Mouse (Mus musculus) embryo, embryonic 10 days (tissue): Measurements from ENCODE around the gene Raly.

Source experiments
- DNase-seq: peaks from one replicate; pipeline ENCODE4 v3.0.0-alpha.2; 2015; ENCODE audit warnings: low spot score

The Raly gene

GRCm38 (mm10) chr2:154782856-154783650 lies 7.8 kb upstream of the Raly start:
- no peak for DNase-seq

GRCm38 (mm10) chr2:154785284-154785683 lies 5.6 kb upstream of the Raly start:
- no peak for DNase-seq

- no peak for DNase-seq
Observed at GRCm38 (mm10) chr2:154786187-154786586, 4.7 kb upstream of the Raly start.

GRCm38 (mm10) chr2:154786776-154787175 lies 4.1 kb upstream of the Raly start:
- DNase-seq: no peak

- no peak for DNase-seq
Observed at GRCm38 (mm10) chr2:154789381-154789780, 1.5 kb upstream of the Raly start.

- no peak for DNase-seq
Observed at GRCm38 (mm10) chr2:154789977-154790655, 780 bp upstream of the Raly start.

- DNase-seq: peak; percentile 73
Observed at GRCm38 (mm10) chr2:154791661-154792642, 1.1 kb downstream of the Raly start.

GRCm38 (mm10) chr2:154803372-154803771 lies 12.5 kb downstream of the Raly start:
- DNase-seq: no peak

GRCm38 (mm10) chr2:154803845-154804244 lies 12.9 kb downstream of the Raly start:
- no peak for DNase-seq

- DNase-seq: no peak
Observed at GRCm38 (mm10) chr2:154807689-154808088, 16.8 kb downstream of the Raly start.

GRCm38 (mm10) chr2:154809107-154809762 lies 18.3 kb downstream of the Raly start:
- no peak for DNase-seq

- no peak for DNase-seq
Observed at GRCm38 (mm10) chr2:154810821-154811220, 19.9 kb downstream of the Raly start.

- DNase-seq: no peak
Observed at GRCm38 (mm10) chr2:154813426-154813825, 22.5 kb downstream of the Raly start.

GRCm38 (mm10) chr2:154817089-154817488 lies 26.2 kb downstream of the Raly start:
- DNase-seq: no peak

GRCm38 (mm10) chr2:154817788-154818187 lies 26.9 kb downstream of the Raly start:
- DNase-seq: peak; percentile 30

- no peak for DNase-seq
Observed at GRCm38 (mm10) chr2:154818599-154818998, 27.7 kb downstream of the Raly start.

- DNase-seq: no peak
Observed at GRCm38 (mm10) chr2:154820346-154820745, 29.4 kb downstream of the Raly start.

GRCm38 (mm10) chr2:154826054-154826538 lies 35.2 kb downstream of the Raly start:
- no peak for DNase-seq

GRCm38 (mm10) chr2:154827521-154827920 lies 36.6 kb downstream of the Raly start:
- no peak for DNase-seq

GRCm38 (mm10) chr2:154832471-154832870 lies 41.6 kb downstream of the Raly start:
- DNase-seq: no peak

- no peak for DNase-seq
Observed at GRCm38 (mm10) chr2:154834149-154834865, 43.4 kb downstream of the Raly start.
